In the genomic region with DNA sequence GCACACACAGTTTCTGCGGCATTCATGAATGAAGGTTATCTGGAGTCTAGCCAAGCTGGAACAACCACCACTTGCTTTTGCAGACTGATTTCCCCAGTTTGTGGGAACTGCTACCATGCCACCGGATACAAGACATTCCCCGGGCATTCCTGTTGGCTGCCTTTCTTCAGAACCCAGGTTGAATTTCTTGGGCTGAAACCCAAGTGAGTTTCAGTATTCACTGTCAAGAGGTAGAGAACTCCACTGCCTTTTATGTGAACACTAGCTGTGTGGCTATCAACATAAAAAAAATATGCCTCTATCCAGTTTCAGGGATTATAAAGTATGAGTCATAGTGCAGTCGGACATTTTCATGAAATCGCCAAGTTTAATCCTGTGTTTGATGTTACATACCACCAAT, we compare ENCODE assay signal across 9 mouse cellular contexts.
"Had no signal": no experiment of that assay in that cellular context is flagged by ENCODE, and none has a peak within 500 bp of the region (broad histone marks: within the 10 kb centered on the region; RNA-seq: fewer than 3 reads in every experiment).

No protein-coding gene starts in this region.

- H3K4me2 ChIP-seq: kidney, embryonic 15.5 days; limb, embryonic 12.5 days; midbrain, embryonic 12.5 days had no signal

- H3K27me3 ChIP-seq: kidney, embryonic 15.5 days; limb, embryonic 12.5 days; midbrain, embryonic 12.5 days had no signal

- H3K9me3 ChIP-seq: kidney, embryonic 15.5 days; limb, embryonic 12.5 days; midbrain, embryonic 12.5 days had no signal

- H3K4me3 ChIP-seq: kidney, embryonic 15.5 days; limb, embryonic 12.5 days; midbrain, embryonic 12.5 days had no signal

- H3K9ac ChIP-seq: kidney, embryonic 15.5 days; limb, embryonic 12.5 days; liver, embryonic 14.5 days; midbrain, embryonic 12.5 days had no signal

- ATAC-seq: midbrain, embryonic 16.5 days had no signal

- H3K36me3 ChIP-seq: kidney, embryonic 15.5 days; limb, embryonic 12.5 days; midbrain, embryonic 12.5 days had no signal

- H3K27ac ChIP-seq: kidney, embryonic 15.5 days; limb, embryonic 12.5 days; liver, embryonic 14.5 days; midbrain, embryonic 12.5 days; stomach, postnatal 0 days had no signal

- H3K4me1 ChIP-seq: kidney, embryonic 15.5 days; limb, embryonic 12.5 days had no signal

- DNase-seq: kidney, postnatal 25 days; lung, adult 18-20 months; thymus, postnatal 14 days had no signal
